Mouse (Mus musculus) embryonic facial prominence, embryonic 10.5 days (tissue): ENCODE measurements at regions not wholly inside any gene's neighbourhood (a gene's known extent, or its start where the extent isn't known, plus 50 kb on each side); places are given as distances from the start of the nearest gene placed in this dataset.

Source experiments
- DNase-seq: peaks from one replicate; pipeline ENCODE4 v3.0.0-alpha.2; 2017; ENCODE audit warnings: low spot score
- H3K27ac ChIP-seq: fragments of 300-500 bp; sonication (generic); replicated peaks from 2 replicates; pipeline ENCODE4 v1.5.1; 2016; ENCODE audit warnings: mild to moderate bottlenecking
- H3K27me3 ChIP-seq: fragments of 300-500 bp; sonication (generic); replicated peaks from 2 replicates; pipeline ENCODE4 v1.6.1; 2016; ENCODE audit warnings: low read depth, mild to moderate bottlenecking; ENCODE audit not compliant: poor library complexity, severe bottlenecking
- H3K36me3 ChIP-seq: fragments of 300-500 bp; sonication (generic); replicated peaks from 2 replicates; pipeline ENCODE4 v1.6.1; 2016; ENCODE audit warnings: mild to moderate bottlenecking, moderate library complexity
- H3K4me1 ChIP-seq: fragments of 300-500 bp; sonication (generic); 2 replicates; pipeline ENCODE4 v1.6.1; 2016
- H3K4me3 ChIP-seq: fragments of 300-500 bp; sonication (generic); 2 replicates; pipeline ENCODE4 v1.5.1; 2016; ENCODE audit warnings: mild to moderate bottlenecking, moderate library complexity
- H3K9me3 ChIP-seq: fragments of 300-500 bp; sonication (generic); 2 replicates; pipeline ENCODE4 v1.6.1; 2016; ENCODE audit warnings: mild to moderate bottlenecking
- WGBS: fragments of 180-500 bp; shearing (Covaris S2); methylation state at CpG from one replicate; pipeline ENCODE4 v1.1.7; 2016; 5-methylcytosine and 5-hydroxymethylcytosine counted together

GRCm38 (mm10) chr14:55301996-55302395 is 80.2 kb downstream of the Dhrs2 start:
- H3K4me3 ChIP-seq, result no peak overlapping the region
- H3K27ac ChIP-seq, result no peak overlapping the region
- WGBS, result 66% methylated on average over 2 of the region's 2 CpGs
- no peak for DNase-seq
- H3K4me1 ChIP-seq, result 0 out of 2 replicates have a peak, but pooled peaks cover 7% of the 10 kb centered on the region
- H3K36me3 ChIP-seq, result no peaks in the 10 kb centered on the region
- H3K27me3 ChIP-seq, result no peaks in the 10 kb centered on the region
- H3K9me3 ChIP-seq, result no peaks in the 10 kb centered on the region

- Histone ChIP-seq H3K4me3 (no peak overlapping the region), H3K36me3 (no peaks in the 10 kb centered on the region), H3K27me3 (no peaks in the 10 kb centered on the region), H3K9me3 (no peaks in the 10 kb centered on the region), H3K27ac (no peak overlapping the region), H3K4me1 (no peaks in the 10 kb centered on the region)
- WGBS, result 81% methylated on average over 6 of the region's 6 CpGs
- DNase-seq, result no peak
These were observed 91.8 kb downstream of the Dhrs2 start for GRCm38 (mm10) chr14:55313615-55314014.

- H3K27me3 ChIP-seq, result no peaks in the 10 kb centered on the region
- no peak for DNase-seq
- no peaks in the 10 kb centered on the region for H3K4me1 ChIP-seq
- H3K36me3 ChIP-seq, result no peaks in the 10 kb centered on the region
- H3K4me3 ChIP-seq, result no peak overlapping the region
- H3K27ac ChIP-seq, result no peak overlapping the region
- H3K9me3 ChIP-seq, result no peaks in the 10 kb centered on the region
These were observed 102.1 kb downstream of the Dhrs2 start for GRCm38 (mm10) chr14:55323897-55324296.

- H3K4me1 ChIP-seq, result no peaks in the 10 kb centered on the region
- no peak overlapping the region for H3K4me3 ChIP-seq
- H3K27me3 ChIP-seq, result no peaks in the 10 kb centered on the region
- no peak overlapping the region for H3K27ac ChIP-seq
- no peak for DNase-seq
- no peaks in the 10 kb centered on the region for H3K36me3 ChIP-seq
- WGBS, result 72% methylated on average over 3 of the region's 3 CpGs
- H3K9me3 ChIP-seq, result no peaks in the 10 kb centered on the region
These were observed 102.5 kb downstream of the Dhrs2 start for GRCm38 (mm10) chr14:55324335-55324734.

GRCm38 (mm10) chr14:55333812-55334211 is 112.0 kb downstream of the Dhrs2 start:
- WGBS, result 61% methylated on average over 3 of the region's 3 CpGs
- H3K27me3 ChIP-seq, result no peaks in the 10 kb centered on the region
- H3K9me3 ChIP-seq, result no peaks in the 10 kb centered on the region
- H3K27ac ChIP-seq, result no peak overlapping the region
- H3K36me3 ChIP-seq, result no peaks in the 10 kb centered on the region
- H3K4me3 ChIP-seq, result no peak overlapping the region
- DNase-seq, result no peak
- H3K4me1 ChIP-seq, result peaks cover 4% of the 10 kb centered on the region; the same call in 1 of the 2 replicates

GRCm38 (mm10) chr14:55334305-55334704 is 112.5 kb downstream of the Dhrs2 start:
- Histone ChIP-seq H3K27me3 (no peaks in the 10 kb centered on the region), H3K9me3 (no peaks in the 10 kb centered on the region), H3K36me3 (no peaks in the 10 kb centered on the region), H3K4me1 (peaks cover 4% of the 10 kb centered on the region; the same call in 1 of the 2 replicates), H3K4me3 (no peak overlapping the region), H3K27ac (no peak overlapping the region)
- DNase-seq, result no peak
- WGBS, result 88% methylated on average over 7 of the region's 7 CpGs

GRCm38 (mm10) chr14:55335586-55335985 is 113.8 kb downstream of the Dhrs2 start:
- DNase-seq, result no peak
- H3K27me3 ChIP-seq, result no peaks in the 10 kb centered on the region
- no peak overlapping the region for H3K27ac ChIP-seq
- H3K4me3 ChIP-seq, result no peak overlapping the region
- peaks cover 4% of the 10 kb centered on the region; the same call in 1 of the 2 replicates for H3K4me1 ChIP-seq
- WGBS, result 85% methylated on average over 1 of the region's 1 CpGs
- no peaks in the 10 kb centered on the region for H3K9me3 ChIP-seq
- H3K36me3 ChIP-seq, result no peaks in the 10 kb centered on the region

- DNase-seq, result no peak
- peaks cover 4% of the 10 kb centered on the region; the same call in 1 of the 2 replicates for H3K4me1 ChIP-seq
These were observed 114.8 kb downstream of the Dhrs2 start for GRCm38 (mm10) chr14:55336451-55337195.

GRCm38 (mm10) chr14:55338010-55338409 is 116.2 kb downstream of the Dhrs2 start:
- no peaks in the 10 kb centered on the region for H3K27me3 ChIP-seq
- no peak overlapping the region for H3K27ac ChIP-seq
- H3K4me1 ChIP-seq, result peaks cover 4% of the 10 kb centered on the region; the same call in 1 of the 2 replicates
- no peak for DNase-seq
- WGBS, result 82% methylated on average over 9 of the region's 9 CpGs
- no peak overlapping the region for H3K4me3 ChIP-seq
- H3K36me3 ChIP-seq, result no peaks in the 10 kb centered on the region
- H3K9me3 ChIP-seq, result no peaks in the 10 kb centered on the region

More at GRCm38 (mm10) chr14:55336451-55337195, 114.8 kb downstream of the Dhrs2 start:
- Histone ChIP-seq H3K36me3 (no peaks in the 10 kb centered on the region), H3K4me3 (no peak overlapping the region), H3K27ac (no peak overlapping the region), H3K27me3 (no peaks in the 10 kb centered on the region), H3K9me3 (no peaks in the 10 kb centered on the region)
- WGBS, result 61% methylated on average over 5 of the region's 5 CpGs

- Histone ChIP-seq H3K27ac (no peak overlapping the region), H3K36me3 (no peaks in the 10 kb centered on the region), H3K27me3 (no peaks in the 10 kb centered on the region), H3K4me1 (peaks cover 4% of the 10 kb centered on the region; the same call in 1 of the 2 replicates), H3K4me3 (no peak overlapping the region), H3K9me3 (no peaks in the 10 kb centered on the region)
- WGBS, result 66% methylated on average over 7 of the region's 7 CpGs
- no peak for DNase-seq
These were observed 116.7 kb downstream of the Dhrs2 start for GRCm38 (mm10) chr14:55338500-55338899.

GRCm38 (mm10) chr14:55339036-55339614 is 117.3 kb downstream of the Dhrs2 start:
- no peaks in the 10 kb centered on the region for H3K9me3 ChIP-seq
- no peaks in the 10 kb centered on the region for H3K27me3 ChIP-seq
- WGBS, result 72% methylated on average over 9 of the region's 9 CpGs
- no peak overlapping the region for H3K4me3 ChIP-seq
- H3K36me3 ChIP-seq, result no peaks in the 10 kb centered on the region
- no peak overlapping the region for H3K27ac ChIP-seq
- no peak for DNase-seq
- H3K4me1 ChIP-seq, result peaks cover 4% of the 10 kb centered on the region; the same call in 1 of the 2 replicates

- Histone ChIP-seq H3K27me3 (no peaks in the 10 kb centered on the region), H3K36me3 (no peaks in the 10 kb centered on the region), H3K27ac (no peak overlapping the region), H3K4me3 (no peak overlapping the region), H3K9me3 (no peaks in the 10 kb centered on the region), H3K4me1 (no peaks in the 10 kb centered on the region)
- no peak for DNase-seq
- WGBS, result 70% methylated on average over 1 of the region's 1 CpGs
These were observed 121.5 kb downstream of the Dhrs2 start for GRCm38 (mm10) chr14:55343341-55343740.

- H3K9me3 ChIP-seq, result no peaks in the 10 kb centered on the region
- no peaks in the 10 kb centered on the region for H3K4me1 ChIP-seq
- H3K27me3 ChIP-seq, result no peaks in the 10 kb centered on the region
- H3K27ac ChIP-seq, result no peak overlapping the region
- WGBS, result 95% methylated on average over 5 of the region's 5 CpGs
- H3K4me3 ChIP-seq, result no peak overlapping the region
- no peaks in the 10 kb centered on the region for H3K36me3 ChIP-seq
- DNase-seq, result no peak
These were observed 122.1 kb downstream of the Dhrs2 start for GRCm38 (mm10) chr14:55343914-55344313.
